Mouse (Mus musculus) C2C12 (cell line): ENCODE measurements around the gene Sgta.
"Not testable (repeated sequence)": the region's sequence is repeated elsewhere in the genome, so short reads cannot be mapped to it uniquely, and the experiment has no call there.

Experiments used
- CTCF ChIP-seq: IDR thresholded peaks from one replicate; pipeline ENCODE4 v1.5.1; 2011; ENCODE audit not compliant: control insufficient read depth, insufficient read depth, insufficient read length
- MAX ChIP-seq: IDR thresholded peaks from one replicate; pipeline ENCODE4 v1.6.1; 2011; ENCODE audit warnings: mild to moderate bottlenecking, control low read depth

DNA sequence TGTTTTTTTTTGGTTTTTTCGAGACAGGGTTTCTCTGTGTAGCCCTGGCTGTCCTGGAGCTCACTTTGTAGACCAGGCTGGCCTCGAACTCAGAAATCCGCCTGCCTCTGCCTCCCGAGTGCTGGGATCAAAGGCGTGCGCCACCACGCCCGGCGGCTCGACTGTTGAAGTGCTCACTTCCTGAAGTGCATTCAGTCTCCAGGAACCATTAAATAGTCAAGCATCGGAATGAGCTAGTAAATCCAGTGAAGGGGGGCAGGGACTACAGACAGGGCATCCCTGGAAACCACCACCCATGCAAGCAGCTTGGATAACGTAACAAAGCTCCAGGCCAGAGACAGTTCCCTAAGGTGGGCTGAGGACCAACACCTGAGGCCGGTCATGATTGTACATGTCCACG lies 14.7 kb downstream of the Sgta start:
- TF ChIP-seq MAX, CTCF: not testable (repeated sequence)
